Mouse (Mus musculus) CH12F3 (cell line): Measurements from ENCODE around the gene Ube2i.

Source experiments
- in situ Hi-C: fragments of 300-500 bp; cut with MboI; formaldehyde crosslinking; loops from 2 replicates; pipeline ENCODE4 v1.14.3; 2020; ENCODE audit warnings: low sequenced_read_pairs

Gene Ube2i

GRCm38 (mm10) chr17:25219492-25220295 lies 54.7 kb downstream of the Ube2i start:
- in situ Hi-C loops = no loop called here

- in situ Hi-C loops = no loop called here
Measured at GRCm38 (mm10) chr17:25218967-25219366, 55.5 kb downstream of the Ube2i start.

- in situ Hi-C loops = no loop called here
Measured at GRCm38 (mm10) chr17:25215431-25215830, 59.0 kb downstream of the Ube2i start.
